Mouse (Mus musculus) limb, embryonic 11.5 days (tissue): ENCODE measurements around the gene Cdh23. TPM values are rescaled to one million over a fixed set of nuclear protein-coding genes. Genes with fewer than 3 reads are reported as not detected.
A peak's percentile ranks its signal among the peaks of the same experiment; 100 is the strongest.

Source experiments
- ATAC-seq: fragments of 200-750 bp; cut with Nextera tagmentation; 2 replicates; pipeline ENCODE4 v1.8.0; 2017; ENCODE audit warnings: low read depth; ENCODE audit not compliant: insufficient number of reproducible peaks, low FRiP score, low TSS enrichment
- DNase-seq: peaks from one replicate; pipeline ENCODE4 v3.0.0-alpha.2; 2015; ENCODE audit warnings: low spot score
- H3K27ac ChIP-seq: fragments of 300-500 bp; sonication (generic); replicated peaks from 2 replicates; pipeline ENCODE4 v1.5.1; 2014; ENCODE audit warnings: low read depth, mild to moderate bottlenecking, low read length
- H3K27me3 ChIP-seq: fragments of 300-500 bp; sonication (generic); 2 replicates; pipeline ENCODE4 v1.6.1; 2014; ENCODE audit warnings: mild to moderate bottlenecking, low read length, mixed read lengths; ENCODE audit not compliant: control insufficient read depth, insufficient read depth
- H3K36me3 ChIP-seq: fragments of 300-500 bp; sonication (generic); 2 replicates; pipeline ENCODE4 v1.6.1; 2014; ENCODE audit warnings: mild to moderate bottlenecking, low read length, moderate library complexity, mixed read lengths; ENCODE audit not compliant: control insufficient read depth, insufficient read depth
- H3K4me1 ChIP-seq: fragments of 300-500 bp; sonication (generic); 2 replicates; pipeline ENCODE4 v1.6.1; 2014; ENCODE audit warnings: low read length, mixed read lengths; ENCODE audit not compliant: control insufficient read depth, insufficient read depth
- H3K4me2 ChIP-seq: fragments of 300-500 bp; sonication (generic); 2 replicates; pipeline ENCODE4 v1.6.1; 2014; ENCODE audit warnings: low read depth, mild to moderate bottlenecking, moderate library complexity; ENCODE audit not compliant: severe bottlenecking
- H3K4me3 ChIP-seq: fragments of 300-500 bp; sonication (generic); 2 replicates; pipeline ENCODE4 v1.5.1; 2014; ENCODE audit warnings: low read depth, low read length
- H3K9ac ChIP-seq: fragments of 300-500 bp; sonication (generic); 2 replicates; pipeline ENCODE4 v1.6.1; 2014; ENCODE audit warnings: mild to moderate bottlenecking, low read length
- H3K9me3 ChIP-seq: fragments of 300-500 bp; sonication (generic); 2 replicates; pipeline ENCODE4 v1.6.1; 2016; ENCODE audit warnings: low read length; ENCODE audit not compliant: control insufficient read depth
- whole genome bisulfite sequencing: fragments of 180-500 bp; shearing (Covaris S2); extraction: QIAGEN DNeasy Blood & Tissue Kit; methylation state at CpG from one replicate; pipeline ENCODE4 v1.1.7; 2014; 5-methylcytosine and 5-hydroxymethylcytosine counted together
- polyA plus RNA-seq: library from polyadenylated mRNA; unstranded; fragments of >200 nt; fragmentation: Nextera tagmentation; extraction: Ambion mirVana; gene quantifications from 2 replicates; pipeline ENCODE4 v1.2.1, GENCODE M21; 2014

Cdh23 gene
- polyA plus RNA-seq, 1 experiment from 2014 or later = 0.16 TPM

DNA sequence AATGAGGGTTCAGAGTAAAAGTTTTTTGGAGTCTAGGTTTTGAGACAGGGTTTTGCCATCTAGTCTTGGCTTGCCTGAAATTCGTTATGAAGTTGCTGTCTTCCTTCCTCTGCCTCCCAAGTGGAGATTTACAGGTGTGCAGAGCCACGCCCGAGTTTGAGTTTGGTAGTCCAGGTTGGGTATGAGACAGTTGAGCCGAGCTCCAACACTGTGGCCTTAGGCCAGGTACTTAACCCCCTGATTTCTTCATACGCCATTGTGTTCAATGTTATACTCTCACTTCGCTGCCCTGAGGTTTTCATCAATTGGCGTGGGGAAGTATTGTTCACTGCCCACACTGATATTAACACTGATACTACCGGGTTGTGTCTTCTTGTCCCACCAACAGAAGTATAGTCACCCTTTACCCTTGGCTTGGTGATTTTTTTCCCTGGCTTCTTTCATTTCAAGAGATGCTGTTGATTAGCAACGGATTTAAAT, 414.7 kb downstream of the Cdh23 start:
- H3K4me1 ChIP-seq = peaks cover 24% of the 10 kb centered on the region
- no peak overlapping the region for H3K4me3 ChIP-seq
- ATAC-seq = no peak
- H3K4me2 ChIP-seq = no peak overlapping the region
- no peaks in the 10 kb centered on the region for H3K27me3 ChIP-seq
- 92% methylated on average over 9 of the region's 9 CpGs for WGBS
- H3K36me3 ChIP-seq = no peaks in the 10 kb centered on the region; the same call in 1 of the 2 replicates
- no peak overlapping the region for H3K27ac ChIP-seq
- DNase-seq = no peak
- H3K9me3 ChIP-seq = no peaks in the 10 kb centered on the region
- H3K9ac ChIP-seq = no peak overlapping the region

DNA sequence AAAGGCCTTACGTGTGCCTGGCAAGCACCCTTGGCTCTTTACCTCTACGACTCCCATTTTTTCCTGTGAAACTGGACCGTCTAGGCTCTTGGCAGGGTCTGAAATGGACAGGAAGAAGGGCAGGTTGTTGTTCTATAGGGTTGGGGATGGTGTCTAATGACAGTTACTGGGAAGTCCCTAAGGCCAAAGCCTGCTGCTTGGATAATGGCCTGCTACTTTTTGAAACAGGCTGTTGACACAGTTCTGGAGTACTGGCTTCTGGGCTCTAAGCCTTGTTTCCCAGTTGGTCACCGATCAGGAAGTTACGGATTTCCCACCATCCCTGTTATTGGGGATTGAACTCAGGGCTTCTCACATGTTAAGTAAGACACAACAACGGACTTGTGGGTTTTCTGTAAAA, 415.9 kb downstream of the Cdh23 start:
- peaks cover 16% of the 10 kb centered on the region for H3K4me1 ChIP-seq
- ATAC-seq (no peak), DNase-seq (no peak)
- no peaks in the 10 kb centered on the region for H3K9me3 ChIP-seq
- H3K27ac ChIP-seq = no peak overlapping the region
- no peaks in the 10 kb centered on the region for H3K27me3 ChIP-seq
- 92% methylated on average over 6 of the region's 6 CpGs for WGBS
- no peak overlapping the region for H3K9ac ChIP-seq
- H3K4me3 ChIP-seq = no peak overlapping the region
- H3K4me2 ChIP-seq = no peak overlapping the region
- H3K36me3 ChIP-seq = no peaks in the 10 kb centered on the region; the same call in 1 of the 2 replicates

DNA sequence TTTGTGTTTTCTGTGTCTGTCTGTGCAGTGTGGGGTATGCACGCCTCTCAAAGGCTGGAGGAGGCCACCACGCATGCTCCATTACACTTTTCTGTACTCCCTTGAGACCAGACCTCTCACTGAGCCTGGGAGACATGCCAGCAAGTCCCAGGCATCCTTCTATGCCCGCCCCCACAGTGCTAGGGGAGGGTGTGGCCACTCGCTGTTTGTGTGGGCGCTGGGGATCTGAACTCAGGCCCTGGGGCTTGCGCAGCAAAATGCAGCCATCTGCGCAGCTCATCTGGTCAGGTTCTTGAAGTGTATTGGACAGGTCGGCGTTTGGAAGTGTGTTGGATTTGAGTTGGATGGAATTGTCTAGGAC, 416.4 kb downstream of the Cdh23 start:
- no peak overlapping the region for H3K4me3 ChIP-seq
- ATAC-seq (no peak), DNase-seq (no peak)
- H3K27me3 ChIP-seq = no peaks in the 10 kb centered on the region
- no peaks in the 10 kb centered on the region for H3K9me3 ChIP-seq
- no peaks in the 10 kb centered on the region; the same call in 1 of the 2 replicates for H3K36me3 ChIP-seq
- no peak overlapping the region for H3K4me2 ChIP-seq
- peaks cover 11% of the 10 kb centered on the region for H3K4me1 ChIP-seq
- no peak overlapping the region for H3K9ac ChIP-seq
- WGBS = 88% methylated on average over 9 of the region's 9 CpGs
- no peak overlapping the region for H3K27ac ChIP-seq

DNA sequence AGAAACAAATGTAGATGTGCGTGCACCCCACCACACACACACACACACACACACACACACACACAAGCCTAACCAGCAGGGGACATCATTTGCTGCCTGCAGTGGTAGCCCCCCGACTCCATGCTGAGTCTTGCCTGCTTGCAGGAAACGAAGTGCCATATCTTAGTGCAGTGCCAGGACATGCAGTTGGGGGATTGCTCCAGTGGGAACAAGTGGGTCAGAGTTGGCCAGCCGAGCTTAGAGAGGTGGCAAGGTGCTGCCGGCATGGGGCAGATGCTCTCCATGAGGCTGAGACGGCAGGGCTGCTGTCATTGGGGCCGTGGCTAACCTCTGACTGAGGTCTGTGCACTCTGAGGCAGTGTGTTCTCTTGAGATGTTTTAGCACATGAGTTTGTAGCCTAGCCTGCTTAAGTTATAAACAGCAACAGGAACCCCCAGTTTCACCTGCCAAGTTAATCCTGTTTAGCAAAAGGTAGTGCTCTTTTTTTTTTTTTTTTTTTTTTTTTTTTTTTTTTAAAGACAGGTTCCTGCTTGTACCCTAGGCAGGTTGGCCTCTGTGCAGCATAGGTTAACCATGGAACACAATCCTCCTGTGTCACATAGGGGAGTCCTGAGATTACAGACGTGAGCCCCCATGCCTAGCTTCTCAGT, 416.9 kb downstream of the Cdh23 start:
- Histone ChIP-seq H3K36me3 (no peaks in the 10 kb centered on the region; the same call in 1 of the 2 replicates), H3K4me2 (no peak overlapping the region), H3K4me1 (peaks cover 6% of the 10 kb centered on the region; the same call in 1 of the 2 replicates), H3K27me3 (no peaks in the 10 kb centered on the region), H3K4me3 (no peak overlapping the region), H3K9me3 (no peaks in the 10 kb centered on the region), H3K27ac (no peak overlapping the region), H3K9ac (no peak overlapping the region)
- no peak for ATAC-seq
- WGBS = 82% methylated on average over 8 of the region's 8 CpGs
- DNase-seq = no peak

DNA sequence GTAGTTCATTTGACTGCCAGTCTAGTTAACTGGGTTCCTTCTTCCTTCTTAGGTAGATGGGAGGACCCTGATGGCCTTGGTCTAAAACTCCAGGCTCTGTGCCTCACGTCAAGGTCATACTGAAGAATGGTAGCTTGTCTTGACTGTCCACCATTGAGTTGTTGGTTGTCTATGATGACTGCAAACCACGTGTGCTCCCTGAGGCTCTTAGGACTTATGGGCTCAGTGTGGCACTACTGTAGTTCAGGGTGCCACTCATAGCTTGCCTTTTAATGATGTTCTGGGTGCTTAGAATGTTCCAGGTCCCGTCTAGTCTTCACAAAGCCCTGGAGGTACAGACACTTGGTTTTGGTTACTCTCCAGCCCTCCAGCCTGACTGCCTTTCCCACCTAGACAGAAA, 417.5 kb downstream of the Cdh23 start:
- 88% methylated on average over 3 of the region's 3 CpGs for WGBS
- Histone ChIP-seq H3K9ac (no peak overlapping the region), H3K4me3 (no peak overlapping the region), H3K4me2 (no peak overlapping the region), H3K9me3 (no peaks in the 10 kb centered on the region), H3K27me3 (no peaks in the 10 kb centered on the region), H3K27ac (no peak overlapping the region), H3K36me3 (no peaks in the 10 kb centered on the region; the same call in 1 of the 2 replicates), H3K4me1 (peaks cover 2% of the 10 kb centered on the region; the same call in 1 of the 2 replicates)
- ATAC-seq (no peak), DNase-seq (no peak)

DNA sequence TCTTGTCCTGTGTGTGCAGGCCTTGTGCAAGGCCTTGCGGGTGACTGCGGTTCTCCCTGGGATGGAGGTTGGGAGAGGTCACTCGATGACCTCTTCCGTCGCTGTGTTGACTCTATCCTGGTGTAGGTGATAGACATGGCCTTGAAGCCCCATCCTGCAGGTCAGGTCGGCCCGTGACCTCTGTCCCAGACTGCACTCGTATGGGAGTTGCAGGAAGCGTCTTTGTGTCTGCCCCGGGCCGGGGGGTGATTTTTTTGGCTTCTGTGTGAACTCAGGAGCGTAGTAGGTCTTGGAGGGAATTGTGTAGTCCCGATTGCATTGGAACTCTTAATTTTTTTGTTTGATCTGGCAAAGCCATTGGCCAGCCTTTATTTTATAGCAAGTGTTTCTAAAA, 418.3 kb downstream of the Cdh23 start:
- ATAC-seq (0 out of 2 replicates have a peak, but pooled peaks have one; percentile 2), DNase-seq (no peak)
- H3K4me1 ChIP-seq = peaks cover 2% of the 10 kb centered on the region; the same call in 1 of the 2 replicates
- peak overlapping the region; percentile 87 for H3K9ac ChIP-seq
- peak overlapping the region; percentile 83 for H3K4me2 ChIP-seq
- no peaks in the 10 kb centered on the region for H3K27me3 ChIP-seq
- H3K36me3 ChIP-seq = no peaks in the 10 kb centered on the region; the same call in 1 of the 2 replicates
- no peaks in the 10 kb centered on the region for H3K9me3 ChIP-seq
- 8% methylated on average over 13 of the region's 13 CpGs for WGBS
- H3K4me3 ChIP-seq = peak overlapping the region; percentile 79
- H3K27ac ChIP-seq = peak overlapping the region; percentile 55; the same call in 1 of the 2 replicates

DNA sequence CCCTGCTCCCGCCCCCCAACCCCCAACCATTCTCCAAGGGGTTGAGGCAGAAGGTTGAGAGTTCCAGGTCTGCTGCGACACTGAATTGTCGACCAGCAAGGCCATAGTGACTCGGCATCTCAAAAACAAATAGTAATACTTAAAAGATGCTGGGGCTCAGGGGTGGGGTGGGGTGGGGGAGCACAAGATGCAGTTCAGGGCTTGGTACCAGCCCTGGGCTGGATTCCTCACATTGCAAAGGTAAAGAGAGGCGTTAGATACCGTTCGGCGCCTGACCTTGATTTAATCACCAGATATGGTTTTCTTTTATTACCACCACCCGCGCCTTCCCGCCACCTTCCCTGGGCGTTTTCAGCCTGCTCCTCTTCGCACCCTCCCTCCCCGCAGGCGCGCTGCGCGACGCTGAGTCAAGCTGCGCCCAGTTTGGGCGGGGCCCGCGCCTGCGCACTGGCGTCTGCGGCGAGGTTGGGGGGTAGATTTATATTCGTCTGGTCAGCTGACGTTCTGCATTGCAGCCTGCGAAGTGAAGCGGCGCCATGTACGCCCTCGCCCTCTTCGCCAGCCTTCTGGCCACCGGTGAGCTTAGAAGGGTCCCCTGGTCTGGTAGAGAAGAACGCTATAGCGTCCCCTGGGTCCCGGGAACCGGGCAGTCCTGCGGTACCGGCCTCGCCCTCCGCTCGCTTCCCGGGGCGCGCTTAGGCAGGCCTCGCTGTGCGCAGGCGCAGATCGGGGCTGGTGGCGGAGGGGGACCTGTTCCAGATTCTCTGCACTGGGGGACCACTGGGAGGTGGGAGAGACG, 418.9 kb downstream of the Cdh23 start, which contains the start of gene Psap:
Gene Psap, plus strand, starts transcription at position 421 of the 799 bp plus-strand sequence.
- Histone ChIP-seq H3K9me3 (no peaks in the 10 kb centered on the region), H3K27me3 (no peaks in the 10 kb centered on the region), H3K9ac (peak within 1 kb of the TSS; percentile 87), H3K4me1 (peaks cover 2% of the 10 kb centered on the region; the same call in 1 of the 2 replicates), H3K4me3 (peak within 1 kb of the TSS; percentile 79), H3K27ac (peak within 1 kb of the TSS; percentile 55; the same call in 1 of the 2 replicates), H3K36me3 (no peaks in the 10 kb centered on the region; the same call in 1 of the 2 replicates), H3K4me2 (peak within 1 kb of the TSS; percentile 83)
- DNase-seq = peak; percentile 92
- 3% methylated on average over 54 of the region's 54 CpGs for WGBS
- ATAC-seq = peak; percentile 86

DNA sequence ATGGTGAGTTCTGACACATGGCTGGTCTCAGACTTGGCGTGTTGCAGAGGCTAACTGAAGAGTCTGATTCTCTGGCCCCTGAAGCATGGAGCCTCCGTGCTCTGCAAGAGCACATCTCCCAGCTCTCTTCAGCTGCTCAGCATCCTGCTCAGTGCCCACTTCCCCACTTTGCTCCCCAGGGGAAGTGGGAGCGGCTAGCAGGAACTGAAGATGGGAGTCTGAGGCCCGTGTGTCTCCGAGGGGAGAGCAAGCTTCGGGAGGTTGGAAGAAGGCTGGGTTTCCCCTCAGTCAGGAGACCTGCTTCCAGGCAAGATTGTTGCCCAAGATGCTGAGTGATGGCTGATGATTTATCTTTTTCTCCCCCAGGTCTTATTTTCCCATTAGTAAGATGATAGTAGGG, 422.9 kb downstream of the Cdh23 start:
- no peaks in the 10 kb centered on the region for H3K9me3 ChIP-seq
- H3K4me2 ChIP-seq = no peak overlapping the region
- H3K4me1 ChIP-seq = no peaks in the 10 kb centered on the region; the same call in 1 of the 2 replicates
- ATAC-seq (no peak), DNase-seq (no peak)
- H3K36me3 ChIP-seq = no peaks in the 10 kb centered on the region
- H3K27ac ChIP-seq = no peak overlapping the region
- no peak overlapping the region for H3K4me3 ChIP-seq
- 73% methylated on average over 6 of the region's 6 CpGs for WGBS
- H3K27me3 ChIP-seq = no peaks in the 10 kb centered on the region
- no peak overlapping the region for H3K9ac ChIP-seq
